Mouse (Mus musculus) CH12.LX (cell line): ENCODE data around the gene Gm37240. TPM values are rescaled to one million over a fixed set of nuclear protein-coding genes. Genes with fewer than 3 reads are reported as not detected.

ENCODE experiments used
- DNase-seq: peaks from one replicate; pipeline ENCODE4 v3.0.0-alpha.2; 2013; ENCODE audit errors: extremely low read depth
- H3K27ac ChIP-seq: 2 replicates; pipeline ENCODE4 v1.5.1; 2012; ENCODE audit warnings: low read depth, mild to moderate bottlenecking, control low read depth, moderate library complexity; ENCODE audit not compliant: insufficient read depth
- H3K27me3 ChIP-seq: replicated peaks from 2 replicates; pipeline ENCODE3; 2012; ENCODE audit warnings: inconsistent platforms
- H3K36me3 ChIP-seq, 2 experiments: replicated peaks in 1 of 2; 2 replicates each; pipeline versions ENCODE3 to v1.6.1; 2012; ENCODE audit warnings: inconsistent platforms in 1 of 2, low read length in 1 of 2, mild to moderate bottlenecking in 1 of 2, mixed read lengths in 1 of 2, moderate library complexity in 1 of 2; ENCODE audit not compliant: control insufficient read depth in 1 of 2, insufficient read depth in 1 of 2
- H3K4me1 ChIP-seq, 2 experiments: 2 replicates each; pipeline ENCODE4 v1.6.1; 2012; ENCODE audit warnings: inconsistent platforms in 1 of 2, moderate library complexity in 1 of 2; ENCODE audit not compliant: insufficient read depth in 2 of 2, control insufficient read depth in 1 of 2
- H3K4me2 ChIP-seq: 2 replicates; pipeline ENCODE4 v1.6.1; 2012; ENCODE audit warnings: low read depth, mild to moderate bottlenecking, control low read depth; ENCODE audit not compliant: poor library complexity, insufficient read depth, severe bottlenecking
- H3K4me3 ChIP-seq, 3 experiments: fragments of 150-350 bp in 1 of 3; sonication (generic) in 1 of 3; replicated peaks in 1 of 3; 2 replicates each; pipeline versions ENCODE3 to v1.5.1; 2011 to 2012; ENCODE audit warnings: low read depth in 2 of 3, low read length in 2 of 3, mild to moderate bottlenecking in 2 of 3, moderate library complexity in 2 of 3, control low read depth in 1 of 3, improper control_type of control experiment in 1 of 3, inconsistent platforms in 1 of 3, mixed read lengths in 1 of 3; ENCODE audit not compliant: poor library complexity in 1 of 3
- H3K79me2 ChIP-seq: replicated peaks from 2 replicates; pipeline ENCODE4 v1.6.1; 2012; ENCODE audit warnings: mild to moderate bottlenecking, moderate library complexity; ENCODE audit not compliant: control insufficient read depth, poor library complexity, insufficient read depth, severe bottlenecking; ENCODE audit errors: extremely low read depth
- H3K9ac ChIP-seq: 2 replicates; pipeline ENCODE4 v1.6.1; 2012; ENCODE audit warnings: low read depth, mild to moderate bottlenecking, control low read depth, moderate library complexity; ENCODE audit not compliant: insufficient read depth
- H3K9me3 ChIP-seq: replicated peaks from 2 replicates; pipeline ENCODE3; 2012; ENCODE audit warnings: low read length, inconsistent platforms, mixed read lengths
- CHD1 ChIP-seq: IDR thresholded peaks from 2 replicates; pipeline ENCODE4 v1.6.1; 2012; ENCODE audit warnings: low read depth, low read length, improper control_type of control experiment, inconsistent platforms
- CHD2 ChIP-seq: IDR thresholded peaks from 2 replicates; pipeline ENCODE4 v1.6.1; 2011; ENCODE audit warnings: low read length, improper control_type of control experiment
- CTCF ChIP-seq, 2 experiments: IDR thresholded peaks in 1 of 2; conservative IDR thresholded peaks in 1 of 2; 2 replicates each; pipeline ENCODE4 v1.5.1; 2011 to 2012; ENCODE audit warnings: low read depth in 2 of 2, low read length in 2 of 2, improper control_type of control experiment in 1 of 2, inconsistent platforms in 1 of 2, mild to moderate bottlenecking in 1 of 2, moderate library complexity in 1 of 2
- ELF1 ChIP-seq: IDR thresholded peaks from 2 replicates; pipeline ENCODE4 v1.6.1; 2014; ENCODE audit warnings: low read depth, mild to moderate bottlenecking, inconsistent platforms, low read length, improper control_type of control experiment
- EP300 ChIP-seq: IDR thresholded peaks from 2 replicates; pipeline ENCODE4 v1.6.1; 2011; ENCODE audit warnings: low read length, improper control_type of control experiment
- GABPA ChIP-seq: IDR thresholded peaks from 2 replicates; pipeline ENCODE4 v1.6.1; 2012; ENCODE audit warnings: low read depth, low read length, improper control_type of control experiment, inconsistent platforms; ENCODE audit not compliant: insufficient replicate concordance
- HCFC1 ChIP-seq: IDR thresholded peaks from 2 replicates; pipeline ENCODE4 v1.6.1; 2012; ENCODE audit warnings: low read depth, mild to moderate bottlenecking, inconsistent platforms, low read length, improper control_type of control experiment
- JUN ChIP-seq: IDR thresholded peaks from 2 replicates; pipeline ENCODE4 v1.6.1; 2011; ENCODE audit warnings: low read depth, mild to moderate bottlenecking, low read length, improper control_type of control experiment, moderate library complexity; ENCODE audit not compliant: insufficient read depth
- MAX ChIP-seq: IDR thresholded peaks from 2 replicates; pipeline ENCODE4 v1.6.1; 2011; ENCODE audit warnings: low read length, improper control_type of control experiment
- MYC ChIP-seq: IDR thresholded peaks from 2 replicates; pipeline ENCODE4 v1.6.1; 2011; ENCODE audit warnings: low read depth, mild to moderate bottlenecking, improper control_type of control experiment, low read length
- PAX5 ChIP-seq: IDR thresholded peaks from 2 replicates; pipeline ENCODE4 v1.6.1; 2012; ENCODE audit warnings: low read length, inconsistent platforms, mixed read lengths
- SMC3 ChIP-seq: IDR thresholded peaks from 2 replicates; pipeline ENCODE4 v1.6.1; 2011; ENCODE audit warnings: low read depth, low read length, improper control_type of control experiment
- TBP ChIP-seq: conservative IDR thresholded peaks from 2 replicates; pipeline ENCODE4 v1.6.1; 2011; ENCODE audit warnings: low read depth, low read length, improper control_type of control experiment
- USF1 ChIP-seq: IDR thresholded peaks from 2 replicates; pipeline ENCODE4 v1.6.1; 2014; ENCODE audit warnings: low read depth, mild to moderate bottlenecking, inconsistent platforms, low read length, improper control_type of control experiment
- ZC3H11A ChIP-seq: IDR thresholded peaks from 2 replicates; pipeline ENCODE4 v1.6.1; 2012; ENCODE audit warnings: low read depth, mild to moderate bottlenecking, inconsistent platforms, low read length, improper control_type of control experiment
- ZKSCAN1 ChIP-seq: IDR thresholded peaks from 2 replicates; pipeline ENCODE4 v1.6.1; 2012; ENCODE audit warnings: low read depth, inconsistent platforms, low read length, improper control_type of control experiment, borderline replicate concordance
- ZMIZ1 ChIP-seq: IDR thresholded peaks from 2 replicates; pipeline ENCODE4 v1.6.1; 2012; ENCODE audit warnings: low read depth, mild to moderate bottlenecking, inconsistent platforms, low read length, improper control_type of control experiment
- ZNF384 ChIP-seq: IDR thresholded peaks from 2 replicates; pipeline ENCODE4 v1.6.1; 2012; ENCODE audit warnings: low read depth, low read length, improper control_type of control experiment, inconsistent platforms
- dilution Hi-C: fragments of 300-500 bp; cut with MboI; formaldehyde crosslinking; loops from 2 replicates; pipeline ENCODE4 v1.14.3; 2020; ENCODE audit warnings: low sequenced_read_pairs; ENCODE audit not compliant: extremely low pct_unique_long_range_greater_than_20kb, extremely low pct_ligation_motif_present
- in situ Hi-C: fragments of 300-500 bp; cut with MboI; formaldehyde crosslinking; loops from 3 replicates; pipeline ENCODE4 v1.14.3; 2019; ENCODE audit warnings: low sequenced_read_pairs, low pct_ligation_motif_present, low pct_unique_long_range_greater_than_20kb, mixed read lengths
- polyA plus RNA-seq: library from polyadenylated mRNA; unstranded; fragments of >175 nt; gene quantifications from 2 replicates; pipeline ENCODE4 v1.2.1, GENCODE M21; 2012; ENCODE audit warnings: low read depth; ENCODE audit not compliant: insufficient read length
- total RNA-seq, 2 experiments: library from RNA; depleted of rRNA; stranded (reverse); fragments of 300-350 nt in 1 of 2; fragments of >200 nt in 1 of 2; gene quantifications; 2 replicates each; pipeline ENCODE4 v1.2.3; 2012 to 2014

The Gm37240 gene
- total and polyA plus RNA-seq, 3 experiments, result 0.08 to 0.19 (median 0.14) TPM

DNA sequence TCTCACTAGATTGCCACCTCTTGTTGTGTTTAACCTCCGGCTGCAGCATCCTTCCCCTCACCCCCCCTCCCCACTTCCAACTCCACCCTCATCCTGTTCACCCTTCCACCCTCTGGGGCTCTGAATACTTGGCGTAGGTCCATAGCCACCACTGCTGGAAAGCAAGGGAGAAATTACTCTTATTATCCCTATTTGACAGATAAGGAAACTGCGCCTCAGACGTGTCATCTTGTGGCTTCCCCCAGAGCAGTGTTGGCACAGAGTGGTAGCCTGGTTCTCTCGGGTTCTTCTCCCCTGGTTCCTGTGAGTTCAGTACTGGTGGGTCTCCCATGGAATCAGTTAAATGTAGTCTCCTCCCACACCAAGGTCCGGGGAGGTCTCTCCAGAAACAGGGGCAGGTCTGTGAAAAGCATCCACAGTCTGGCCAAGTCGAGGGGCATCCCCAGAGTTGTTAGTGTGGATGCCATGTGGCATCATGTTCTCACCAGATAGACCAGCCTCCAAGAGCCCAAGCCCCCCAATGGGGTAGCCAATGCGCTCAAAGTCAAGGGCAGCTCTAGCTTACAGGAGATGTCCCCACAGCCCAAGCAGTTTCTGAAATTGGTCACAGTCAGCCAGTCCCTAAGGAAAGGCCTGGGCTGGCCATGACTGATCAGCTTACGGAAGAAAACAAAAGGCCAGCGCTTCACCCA is 1419.8 kb downstream of the Gm37240 start:
- dilution Hi-C loops, result no loop called here
- Histone ChIP-seq H3K27ac (no peak overlapping the region), H3K79me2 (no peaks in the 10 kb centered on the region), H3K9ac (no peak overlapping the region), H3K4me1 (no peaks in the 10 kb centered on the region), H3K4me3 (no peak overlapping the region), H3K27me3 (no peaks in the 10 kb centered on the region), H3K36me3 (no peaks in the 10 kb centered on the region), H3K4me2 (no peak overlapping the region), H3K9me3 (no peaks in the 10 kb centered on the region)
- no peak for TF ChIP-seq SMC3
- no peak for TF ChIP-seq USF1
- no peak for TF ChIP-seq ELF1
- no peak for TF ChIP-seq EP300
- no peak for TF ChIP-seq HCFC1
- no peak for TF ChIP-seq JUN
- TF ChIP-seq CHD1, result no peak
- no peak for TF ChIP-seq CHD2
- no peak for TF ChIP-seq ZNF384
- TF ChIP-seq MAX, result no peak
- no peak for TF ChIP-seq ZC3H11A
- no peak for TF ChIP-seq MYC
- DNase-seq, result no peak
- in situ Hi-C loops, result no loop called here

DNA sequence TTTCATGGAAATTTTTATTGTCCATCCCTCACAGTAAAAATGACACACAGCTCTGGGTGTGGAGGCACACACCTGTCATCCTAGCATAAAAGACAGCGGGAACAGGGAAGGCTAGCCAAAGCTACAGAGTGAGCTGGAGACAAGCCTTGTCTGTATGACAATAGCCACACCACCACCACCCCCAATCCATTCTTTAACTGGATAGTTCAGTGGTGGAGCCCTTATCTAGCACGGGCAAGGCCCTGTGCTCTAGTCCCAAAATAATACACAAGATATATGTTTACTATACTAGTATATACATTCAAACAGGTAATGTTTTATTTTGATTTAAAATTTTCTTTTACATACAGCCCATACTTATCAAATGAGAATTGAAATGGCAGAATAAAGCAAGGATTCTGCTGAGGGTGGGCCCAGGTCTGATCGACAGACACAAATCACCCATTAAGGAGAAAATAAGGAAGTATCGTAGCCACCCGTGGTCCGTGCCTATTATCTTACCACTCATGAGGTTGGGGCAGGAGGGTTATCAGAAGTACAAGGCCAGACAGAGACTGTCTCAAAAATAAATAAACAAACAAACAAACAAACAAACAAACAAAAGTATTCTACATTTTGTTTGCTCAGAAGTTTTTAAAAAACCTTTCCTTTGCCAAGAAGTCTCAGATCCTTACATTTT is 1421.4 kb downstream of the Gm37240 start:
- Histone ChIP-seq H3K4me1 (no peaks in the 10 kb centered on the region), H3K9me3 (no peaks in the 10 kb centered on the region), H3K4me3 (no peak overlapping the region), H3K36me3 (no peaks in the 10 kb centered on the region), H3K27me3 (no peaks in the 10 kb centered on the region), H3K79me2 (no peaks in the 10 kb centered on the region), H3K9ac (no peak overlapping the region), H3K27ac (no peak overlapping the region), H3K4me2 (no peak overlapping the region)
- dilution Hi-C loops (no loop called here), in situ Hi-C loops (no loop called here)
- DNase-seq, result no peak
- TF ChIP-seq HCFC1 (no peak), CHD2 (no peak), TBP (no peak), ZKSCAN1 (no peak), MYC (no peak), USF1 (no peak), PAX5 (no peak), GABPA (no peak), CTCF (conservative IDR thresholded peaks at IDR 0.05 in 1 of 2, IDR thresholded peaks at IDR 0.05 in 1 of 2; ENCODE audit: low read depth in 2 of 2, low read length in 2 of 2) (no peak), SMC3 (no peak), ZNF384 (no peak), ZMIZ1 (no peak)
